Mouse (Mus musculus) thymus, postnatal 0 days (tissue): Measurements from ENCODE around the gene Paqr3. TPM values are rescaled to one million over a fixed set of nuclear protein-coding genes. Genes with fewer than 3 reads are reported as not detected.

Source experiments
- DNase-seq: peaks from one replicate; pipeline ENCODE4 v3.0.0-alpha.2; 2015; ENCODE audit warnings: low spot score
- polyA plus RNA-seq: library from polyadenylated mRNA; unstranded; fragments of >200 nt; fragmentation: Nextera tagmentation; extraction: Ambion mirVana; gene quantifications from 2 replicates; pipeline ENCODE4 v1.2.1, GENCODE M21; 2015

Paqr3 gene
- 0.86 and 1.0 TPM in 2 replicates for polyA plus RNA-seq

DNA sequence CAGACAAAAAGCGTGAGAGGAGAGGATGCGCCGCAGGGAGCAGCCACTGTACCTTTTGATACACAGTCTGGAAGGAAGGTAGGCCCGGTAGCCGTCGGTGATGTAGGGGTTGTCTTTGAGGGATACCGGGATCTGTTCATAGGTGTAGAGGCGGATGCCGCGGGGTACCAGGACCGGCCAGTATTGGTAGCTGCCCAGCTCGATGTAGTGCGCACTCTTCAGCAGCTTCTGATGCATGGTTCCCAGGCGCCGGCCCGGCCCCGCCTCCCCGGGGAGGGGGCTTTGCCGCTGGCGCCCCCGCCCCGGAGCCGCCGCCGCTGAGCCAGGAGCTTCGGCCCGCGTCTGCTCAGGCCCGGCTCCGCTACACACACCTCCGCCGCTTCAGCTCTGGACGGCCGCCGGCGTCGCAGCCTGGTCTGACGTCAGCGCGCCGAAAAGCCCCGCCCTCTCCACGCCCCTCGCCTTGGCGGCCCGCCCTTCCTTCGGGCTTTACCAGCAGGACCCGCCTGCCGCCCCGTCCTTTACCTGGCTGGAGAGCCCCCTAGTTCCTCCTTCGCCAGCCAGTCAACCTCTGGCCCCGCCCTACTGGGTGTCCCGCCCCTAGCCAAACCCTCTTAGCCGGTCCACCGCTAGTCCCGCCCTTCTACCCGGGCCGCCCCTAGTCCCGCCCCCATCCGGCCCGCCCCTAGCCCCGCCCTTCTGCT is at the start of gene Paqr3:
Paqr3 (minus strand) TSS at position 390 of the 704 bp plus-strand sequence.
- peak; percentile 85 for DNase-seq

DNA sequence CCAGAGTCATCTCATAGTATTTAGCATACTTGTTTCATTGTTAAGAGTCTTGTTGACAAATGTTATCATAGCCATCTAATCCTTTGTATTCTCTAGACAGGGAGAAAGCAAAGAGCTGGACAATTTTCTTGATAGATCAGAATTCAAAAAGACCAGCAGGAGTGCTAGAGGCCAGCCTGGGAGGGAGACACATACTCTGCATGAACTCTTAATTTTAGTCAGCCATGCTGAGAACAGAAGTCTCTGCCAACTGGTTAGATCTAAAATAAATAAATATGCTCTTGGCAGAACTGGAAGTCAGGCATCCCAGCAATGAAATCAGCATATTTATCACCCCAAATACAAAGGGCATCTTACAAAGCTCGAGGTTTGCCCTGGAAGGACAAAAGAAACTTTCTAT is 43.3 kb upstream of the Paqr3 start:
- no peak for DNase-seq

DNA sequence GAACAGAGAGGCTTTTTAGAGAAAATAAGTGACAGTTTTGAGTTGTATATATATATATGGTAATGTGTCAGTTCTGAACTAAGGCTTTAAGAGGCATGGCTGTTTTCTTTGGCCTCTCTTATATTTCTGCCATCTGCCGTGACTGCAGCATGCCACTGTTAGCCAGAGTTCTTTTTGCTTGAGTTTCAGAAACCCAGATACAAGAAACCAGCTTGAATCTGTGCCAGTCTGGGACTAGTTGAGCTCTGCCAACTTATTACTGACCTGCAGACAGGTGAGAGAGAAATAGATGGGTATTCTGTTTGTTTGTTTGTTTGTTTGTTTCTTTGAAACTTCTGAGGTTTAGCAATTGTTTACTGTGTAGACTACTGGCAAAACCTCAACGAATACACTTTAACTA is 23.9 kb upstream of the Paqr3 start:
- DNase-seq, result no peak

DNA sequence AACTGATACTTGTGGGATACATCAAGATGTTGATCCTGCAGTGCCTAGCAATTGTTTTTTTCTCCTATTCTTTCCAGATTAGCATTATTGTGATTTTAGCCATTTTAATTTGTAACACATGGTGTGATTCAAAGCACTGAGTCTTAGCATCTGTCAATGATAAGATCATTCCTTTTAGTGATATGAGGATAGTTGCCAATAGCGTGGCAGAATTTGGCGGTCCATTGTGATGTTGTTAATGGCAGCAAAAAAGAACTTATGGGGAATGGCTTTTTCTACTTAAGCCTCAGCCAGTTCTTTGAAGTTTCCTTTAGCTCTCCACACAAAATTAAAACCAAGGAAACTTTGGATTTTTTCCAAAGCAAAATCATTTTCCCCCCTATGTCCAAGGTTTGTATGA is 18.2 kb upstream of the Paqr3 start:
- no peak for DNase-seq

DNA sequence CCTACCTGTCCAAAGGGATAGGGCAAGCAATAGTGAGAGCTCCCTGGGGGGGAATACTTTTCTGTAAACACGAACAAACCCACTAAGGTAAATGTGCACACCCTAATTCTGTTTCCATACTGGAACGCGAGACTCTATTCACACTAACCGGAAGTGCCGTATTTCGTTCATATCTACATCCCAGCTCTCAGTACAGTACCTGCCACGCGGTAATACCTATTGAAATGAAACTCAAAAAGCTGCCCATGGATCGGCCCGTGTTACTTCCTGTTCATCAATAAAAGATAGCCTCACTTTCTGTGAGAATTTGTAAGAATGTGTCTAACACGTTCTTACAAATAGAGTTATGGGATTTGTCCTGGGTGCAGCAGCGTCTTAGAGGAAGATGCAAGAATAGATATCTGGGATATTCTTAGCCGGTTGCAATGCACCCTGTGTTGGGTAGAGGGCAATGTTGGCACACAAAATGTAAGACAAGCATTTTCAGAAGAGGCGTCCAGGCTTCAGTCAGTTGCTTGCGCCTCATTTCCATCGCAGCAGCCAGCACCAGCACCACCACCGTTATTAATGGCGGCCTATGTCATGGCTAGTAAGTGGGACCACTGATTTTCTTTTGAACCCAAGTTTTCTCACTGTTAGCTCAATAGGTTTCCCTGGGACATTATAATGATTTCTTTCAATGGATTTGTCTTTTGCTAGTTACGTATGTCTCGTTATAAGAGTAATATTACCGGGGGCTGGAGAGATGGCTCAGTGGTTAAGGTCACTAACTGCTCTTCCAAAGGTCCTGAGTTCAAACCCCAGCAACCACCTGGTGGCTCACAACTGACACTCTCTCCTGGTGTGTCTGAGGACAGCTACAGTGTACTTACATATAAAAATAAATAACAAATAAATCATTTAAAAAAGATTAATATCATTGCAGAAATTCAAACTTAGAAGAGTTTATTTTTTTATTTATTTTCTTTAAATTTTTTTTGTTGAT is 17.1 kb upstream of the Paqr3 start:
- peak; percentile 38 for DNase-seq

DNA sequence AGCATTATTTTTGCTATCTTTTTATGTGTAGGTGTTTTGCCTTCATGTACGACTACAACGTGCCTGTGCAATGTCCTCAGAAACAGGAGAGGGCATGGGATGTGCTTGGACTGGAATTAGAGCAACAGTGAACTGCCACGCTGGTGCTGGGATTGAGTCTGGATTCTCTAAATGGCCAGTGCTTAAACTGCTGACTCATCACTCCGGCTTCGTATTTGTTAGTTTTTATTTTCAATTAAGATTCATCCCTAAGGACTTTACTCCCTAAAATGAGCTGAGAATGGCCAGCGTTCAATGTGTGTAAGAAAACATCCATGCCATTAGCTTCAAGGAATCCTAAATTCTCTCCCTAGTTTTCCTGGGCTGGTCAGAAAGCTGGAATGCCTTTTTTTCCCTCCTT is 15.9 kb upstream of the Paqr3 start:
- DNase-seq, result no peak

DNA sequence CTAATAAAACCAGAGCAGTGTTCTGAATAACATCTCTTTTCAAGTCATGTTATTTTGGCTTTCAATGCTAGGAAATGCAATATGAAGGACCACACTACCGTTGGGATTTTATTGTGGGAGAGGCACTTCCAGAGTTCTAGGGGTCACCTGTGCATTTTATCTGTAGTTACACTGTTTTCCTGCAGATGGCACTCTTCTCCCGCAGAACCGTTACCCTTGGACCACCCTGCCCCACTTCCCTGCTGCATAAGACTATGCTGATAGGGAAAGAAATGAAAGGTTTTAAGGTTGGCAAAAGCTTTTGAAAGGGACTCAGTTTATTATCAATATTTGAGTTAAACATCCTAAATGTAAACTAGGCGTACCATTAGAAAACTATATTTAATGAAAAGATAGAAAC is 14.6 kb upstream of the Paqr3 start:
- DNase-seq, result peak; percentile 52

DNA sequence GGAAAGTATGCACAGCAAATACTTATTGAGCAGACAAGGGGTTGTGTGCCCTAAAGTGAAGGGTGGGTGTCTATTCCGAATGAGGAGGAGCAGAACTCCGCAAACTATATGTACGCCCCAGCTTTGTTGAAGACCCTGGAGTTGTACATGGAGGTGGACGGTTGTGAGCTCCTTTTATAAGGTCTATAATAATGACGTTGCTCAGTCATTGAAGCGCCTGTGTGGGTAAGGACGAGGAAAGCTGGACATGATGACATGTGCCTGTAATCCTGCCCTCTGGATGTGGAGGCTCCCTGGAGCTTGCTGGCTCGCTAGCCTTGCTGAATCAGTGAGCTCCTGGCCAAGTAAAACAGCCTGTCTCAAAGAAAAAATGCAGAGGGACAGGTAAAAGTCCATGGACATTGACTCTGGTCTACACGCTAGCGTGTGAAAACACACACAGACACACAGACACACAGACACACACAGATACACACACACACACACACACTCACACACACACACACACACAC is 14.1 kb upstream of the Paqr3 start:
- no peak for DNase-seq

DNA sequence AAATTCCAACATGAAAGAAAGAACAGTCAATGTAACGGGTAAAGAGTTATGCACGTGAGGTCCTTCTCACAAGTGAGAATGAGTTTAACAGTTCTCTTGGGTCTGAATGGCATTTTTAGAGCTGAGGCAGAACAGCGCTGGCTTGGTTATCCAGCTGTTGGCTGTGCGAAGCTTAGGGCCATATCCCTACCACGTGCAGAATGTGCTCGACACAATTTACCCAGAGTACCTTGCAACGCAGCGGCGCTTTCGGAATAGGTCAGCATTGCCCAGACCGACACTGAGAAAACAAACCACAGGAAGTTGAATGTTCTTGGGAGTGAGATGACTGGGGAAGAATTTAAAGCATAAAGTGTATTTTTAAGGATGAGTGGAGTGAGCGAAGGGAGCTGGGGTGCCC is 13.6 kb upstream of the Paqr3 start:
- DNase-seq, result no peak

DNA sequence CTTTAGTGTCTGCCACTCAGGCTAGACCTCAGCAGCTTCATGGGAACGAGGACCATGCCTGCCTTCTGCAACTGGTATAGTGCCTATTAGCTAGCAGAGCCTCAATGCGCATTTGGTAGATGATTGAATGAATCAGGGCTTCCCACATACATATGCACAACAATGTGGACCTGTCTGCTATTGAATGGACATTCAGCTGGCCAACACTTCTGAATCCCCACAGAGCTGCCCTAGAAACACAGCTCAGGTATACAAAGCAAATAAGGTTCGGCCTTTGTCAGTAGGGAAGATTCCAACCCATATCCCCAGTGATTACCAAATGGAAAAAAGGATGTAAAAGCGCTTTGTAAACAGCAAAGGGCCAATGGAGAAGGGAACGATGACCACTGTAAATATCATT is 699 bp downstream of the Paqr3 start:
- no peak for DNase-seq

DNA sequence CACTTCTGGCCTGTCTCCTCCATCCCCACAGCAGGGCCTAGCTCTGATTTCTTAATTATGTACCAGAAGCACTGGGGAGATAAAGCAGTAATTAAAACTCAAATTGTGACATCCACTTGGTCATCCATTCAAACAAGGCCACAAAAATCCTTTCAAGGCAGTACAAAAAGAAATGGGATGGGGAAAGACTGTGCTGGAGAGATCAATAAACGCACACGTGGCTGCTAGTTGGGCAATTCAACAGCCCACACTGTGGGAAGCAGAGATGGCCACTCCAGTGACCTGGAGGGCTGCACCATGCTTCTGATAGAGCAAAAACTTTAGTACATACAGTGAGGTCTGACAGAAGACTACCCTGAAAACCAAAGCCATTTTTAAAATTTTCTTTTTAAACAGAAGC is 1.3 kb downstream of the Paqr3 start:
- no peak for DNase-seq

DNA sequence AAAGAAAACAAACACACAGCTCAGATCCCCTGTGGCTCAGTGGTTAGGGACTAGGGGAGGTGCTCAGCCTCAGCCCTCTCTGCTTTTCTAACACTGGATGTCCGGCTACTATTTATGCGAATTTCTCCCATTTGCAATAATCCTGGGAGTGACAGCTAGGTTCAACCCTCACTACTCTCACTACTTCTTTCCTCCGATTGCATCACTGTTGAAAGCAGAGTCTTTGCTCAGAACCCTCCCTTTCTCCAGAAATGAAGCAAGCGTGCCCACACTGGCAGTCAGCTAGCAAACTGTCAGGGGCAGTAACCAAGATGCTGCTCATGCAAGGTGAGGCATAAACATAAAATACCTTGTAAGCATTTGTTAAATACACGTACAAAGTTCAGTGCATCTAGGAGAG is 3.1 kb downstream of the Paqr3 start:
- no peak for DNase-seq

DNA sequence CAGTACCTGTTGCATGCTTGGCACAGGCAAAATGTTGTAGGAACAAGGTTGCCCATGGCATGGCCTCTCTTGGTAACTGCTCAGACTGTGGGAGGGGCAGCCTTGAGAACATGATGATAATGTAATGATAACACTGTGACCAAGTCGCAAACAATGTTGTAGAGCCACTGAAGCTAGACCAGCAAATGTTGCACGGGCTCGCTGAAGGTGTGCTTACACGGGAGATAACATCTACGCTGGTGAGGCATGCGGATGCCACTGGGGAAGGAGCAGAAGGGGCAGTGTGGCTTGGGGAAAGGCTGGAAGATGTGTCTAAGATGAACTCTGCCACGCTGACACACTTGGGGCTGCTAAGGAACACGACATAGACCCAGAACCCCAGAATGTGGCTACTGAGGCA is 11.4 kb downstream of the Paqr3 start:
- DNase-seq, result no peak

DNA sequence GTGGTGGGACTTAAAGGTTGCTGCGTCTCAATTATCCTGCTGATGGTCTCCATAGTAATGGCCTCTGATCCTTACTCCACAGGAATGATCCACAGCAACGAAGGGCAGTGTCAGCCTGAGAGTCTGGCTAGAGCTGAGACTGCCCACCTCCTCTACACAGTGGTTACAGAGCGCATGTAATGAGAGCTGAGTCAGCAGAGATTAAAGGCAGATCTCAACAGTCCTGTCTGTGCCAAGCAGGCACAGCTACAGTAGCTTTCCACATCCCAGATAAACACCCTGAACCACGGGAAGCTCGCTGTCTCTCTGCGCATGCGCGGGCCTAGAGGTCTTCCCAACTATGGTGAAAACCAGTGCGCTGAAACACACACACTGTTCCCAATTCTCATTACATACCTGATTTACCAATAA is 13.8 kb downstream of the Paqr3 start:
- DNase-seq, result no peak

DNA sequence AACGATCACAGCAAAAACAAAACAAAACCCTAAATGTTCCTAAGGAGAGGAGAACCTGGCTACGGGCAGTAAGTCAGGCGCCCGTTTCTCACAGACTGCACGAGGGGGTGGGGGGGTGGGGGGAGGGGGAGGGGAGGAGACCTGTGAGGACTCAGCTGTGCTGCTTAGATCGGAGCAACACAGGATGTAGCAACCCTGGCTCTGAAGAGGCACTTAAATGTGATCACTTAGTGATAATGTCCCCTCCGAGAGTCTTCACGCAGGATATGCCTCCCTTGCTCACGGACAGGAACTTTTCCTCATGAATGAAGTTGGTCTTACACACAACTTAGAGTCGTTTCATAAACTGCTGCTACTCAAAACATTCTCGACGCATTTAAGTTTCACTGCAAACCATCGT is 16.1 kb downstream of the Paqr3 start:
- DNase-seq, result peak; percentile 60

DNA sequence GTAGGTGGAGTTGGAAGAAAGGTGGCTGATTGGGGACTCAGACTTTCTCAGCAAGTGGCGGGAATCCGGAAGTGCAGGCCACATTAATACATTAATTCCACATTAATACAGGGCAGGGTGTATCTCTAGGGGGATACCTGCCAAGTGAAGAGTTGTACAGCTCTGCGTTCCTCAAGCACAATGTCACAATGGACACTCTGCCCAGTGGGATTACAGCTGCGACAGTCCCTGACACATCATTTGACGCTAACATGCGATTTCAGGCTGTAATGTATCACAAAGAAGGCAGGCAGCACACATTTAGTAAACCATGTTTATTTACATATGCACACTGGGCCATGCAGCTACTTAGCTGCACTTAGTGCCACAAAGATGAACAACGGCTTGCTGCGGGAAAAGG is 18.4 kb downstream of the Paqr3 start:
- DNase-seq, result no peak

DNA sequence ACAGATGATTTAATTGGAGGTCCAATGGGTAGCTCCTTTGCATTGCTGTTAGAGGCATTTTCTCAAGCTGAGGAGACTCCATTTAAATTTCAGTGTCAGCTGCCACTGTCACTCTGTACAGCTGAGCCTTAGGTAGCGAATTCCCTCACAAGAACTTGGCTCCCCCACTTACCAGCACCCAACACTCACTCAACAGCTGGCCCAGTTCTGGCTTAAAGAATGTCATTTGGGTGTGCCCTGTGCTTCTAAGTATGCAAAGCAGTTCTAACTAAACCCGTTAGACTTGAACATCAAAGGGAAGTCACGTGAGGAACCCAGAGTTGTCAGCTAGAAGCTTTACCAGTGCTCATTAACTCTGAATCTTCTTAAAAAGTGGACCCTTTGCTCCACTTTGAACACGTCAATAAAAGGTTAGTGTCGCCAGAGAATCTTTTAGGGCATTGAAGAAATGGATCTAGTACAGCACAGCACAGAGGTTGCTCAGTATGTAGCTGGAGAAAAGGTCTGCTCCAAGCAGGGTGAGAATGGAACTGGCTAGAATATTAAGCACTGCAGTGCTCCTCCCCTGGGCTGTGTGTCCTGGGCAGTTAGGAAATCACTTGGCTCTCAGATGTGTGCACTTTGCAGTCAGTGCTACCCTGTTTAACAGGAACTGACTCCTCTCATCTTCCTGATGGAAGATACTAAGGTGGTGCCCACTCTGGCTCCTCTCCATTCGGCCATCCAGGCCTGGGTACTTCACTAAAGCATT is 21.2 kb downstream of the Paqr3 start:
- DNase-seq, result no peak

DNA sequence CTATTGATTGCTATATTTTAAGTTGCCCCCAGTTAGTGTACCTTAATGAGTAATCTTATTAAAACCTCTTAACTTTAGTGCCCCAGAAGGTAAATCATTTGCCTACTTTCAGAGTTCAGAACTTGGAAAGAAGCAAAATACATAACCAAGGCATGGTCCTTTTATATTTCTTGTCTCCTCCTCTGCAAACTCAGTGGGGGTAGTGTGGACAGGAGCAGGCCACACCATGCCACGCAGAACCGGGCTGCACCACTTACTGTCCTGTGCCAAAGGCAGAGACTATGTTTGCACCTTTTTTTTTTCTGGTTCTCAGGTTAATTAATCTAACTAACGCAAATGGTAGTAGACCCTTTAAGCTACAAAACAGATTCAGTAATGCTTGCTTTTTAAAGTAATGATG is 22.0 kb downstream of the Paqr3 start:
- DNase-seq, result no peak

DNA sequence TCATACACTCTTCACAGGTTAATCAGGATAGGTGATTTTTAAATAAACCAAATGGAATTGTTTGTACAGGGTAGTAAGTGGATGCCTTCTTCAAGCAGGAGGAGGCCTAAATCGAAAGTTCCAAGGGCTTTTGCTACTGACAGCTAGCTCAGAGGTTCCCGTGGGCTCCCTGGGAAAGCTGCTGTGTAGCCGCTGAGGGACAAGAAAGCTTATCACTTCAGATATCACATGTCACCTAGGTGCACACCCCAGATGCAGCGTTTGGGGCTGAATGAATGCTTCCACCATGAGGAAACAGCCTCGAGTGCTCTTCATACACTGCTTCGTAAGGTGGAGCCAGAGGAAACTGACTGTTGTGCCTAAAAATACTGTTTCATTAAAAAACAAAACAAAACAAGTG is 23.2 kb downstream of the Paqr3 start:
- DNase-seq, result no peak

DNA sequence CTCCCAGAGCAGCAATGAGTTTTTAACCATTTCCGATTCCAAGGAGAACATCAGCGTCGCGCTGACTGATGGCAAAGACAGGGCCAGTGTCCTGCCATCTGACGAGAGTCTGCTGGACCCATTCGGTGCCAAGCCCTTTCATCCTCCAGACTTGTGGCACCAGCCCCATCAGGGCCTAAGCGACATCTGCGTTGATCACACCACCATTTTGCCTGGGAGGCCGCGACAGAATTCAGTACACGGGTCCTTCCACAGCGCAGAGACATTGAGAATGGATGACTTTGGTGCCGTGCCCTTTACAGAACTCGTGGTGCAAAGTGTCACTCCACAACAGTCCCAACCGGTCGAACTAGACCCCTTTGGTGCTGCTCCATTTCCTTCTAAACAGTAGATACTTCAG is 23.6 kb downstream of the Paqr3 start:
- no peak for DNase-seq

DNA sequence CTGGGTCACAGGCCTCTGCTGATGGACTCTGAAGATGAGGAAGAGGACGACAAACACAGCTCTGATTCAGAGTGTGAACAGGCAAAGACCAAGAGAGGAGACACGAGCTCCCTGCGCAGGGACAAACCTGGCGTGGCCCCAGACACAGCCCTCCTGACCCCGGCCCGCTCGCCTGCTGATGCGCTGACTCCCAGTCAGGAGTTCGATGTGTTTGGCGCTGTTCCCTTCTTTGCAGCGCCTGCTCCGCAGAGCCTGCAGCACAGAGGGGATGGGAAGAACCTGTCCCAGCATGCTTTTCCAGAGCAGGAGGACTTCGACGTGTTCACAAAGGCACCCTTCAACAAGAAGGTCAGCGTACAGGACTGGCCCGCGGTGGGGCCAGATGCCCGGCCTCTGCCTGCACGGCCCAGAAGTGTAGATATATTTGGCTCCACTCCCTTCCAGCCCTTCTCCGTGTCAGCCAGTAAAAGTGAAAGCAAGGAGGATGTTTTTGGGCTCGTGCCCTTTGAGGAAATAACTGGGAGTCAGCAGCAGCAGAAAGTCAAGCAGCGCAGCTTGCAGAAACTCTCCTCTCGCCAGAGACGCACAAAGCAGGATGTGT is 24.3 kb downstream of the Paqr3 start:
- DNase-seq, result no peak
